Mouse (Mus musculus) cerebral cortex, adult 2 months (tissue): ENCODE data around the gene Ccl4.

ENCODE experiments used
- WGBS: fragments of 180-500 bp; shearing (Covaris S2); methylation state at CpG from one replicate; pipeline ENCODE4 v1.1.7; 2018; 5-methylcytosine and 5-hydroxymethylcytosine counted together

Ccl4 gene

GRCm38 (mm10) chr11:83689918-83690317 lies 27.5 kb downstream of the Ccl4 start:
- 90% methylated on average over 1 of the region's 1 CpGs for WGBS

GRCm38 (mm10) chr11:83692008-83692407 lies 29.6 kb downstream of the Ccl4 start:
- WGBS, result 73% methylated on average over 1 of the region's 1 CpGs

- 57% methylated on average over 1 of the region's 1 CpGs for WGBS
Observed at GRCm38 (mm10) chr11:83703705-83704104, 41.3 kb downstream of the Ccl4 start, which contains the start of gene Wfdc17. TSS of gene Wfdc17 (plus strand) at chr11:83703991.

GRCm38 (mm10) chr11:83708715-83709114 lies 46.3 kb downstream of the Ccl4 start, which contains the start of gene Wfdc18:
TSS of gene Wfdc18 (plus strand) at chr11:83709015.
- 54% methylated on average over 4 of the region's 4 CpGs for WGBS

GRCm38 (mm10) chr11:83709683-83710082 lies 47.3 kb downstream of the Ccl4 start:
- 63% methylated on average over 5 of the region's 5 CpGs for WGBS

- 76% methylated on average over 1 of the region's 1 CpGs for WGBS
Observed at GRCm38 (mm10) chr11:83712671-83713070, 50.3 kb downstream of the Ccl4 start.

- WGBS, result 76% methylated on average over 2 of the region's 2 CpGs
Observed at GRCm38 (mm10) chr11:83713925-83714324, 51.5 kb downstream of the Ccl4 start.
